Mouse (Mus musculus) c-Kit-negative CD71-positive TER-119-positive erythroid progenitor cells, embryonic 14.5 days (primary cell): ENCODE measurements around the gene Hcar1.

ENCODE experiments used
- DNase-seq: peaks from one replicate; pipeline ENCODE4 v3.0.0-alpha.2; 2013; ENCODE audit warnings: low read depth, low spot score

Hcar1 gene

GRCm38 (mm10) chr5:123863934-123864333 is 15.9 kb downstream of the Hcar1 start:
- DNase-seq, result no peak

GRCm38 (mm10) chr5:123862374-123863350 is 17.2 kb downstream of the Hcar1 start:
- no peak for DNase-seq

- no peak for DNase-seq
Observed at GRCm38 (mm10) chr5:123858798-123859197, 21.0 kb downstream of the Hcar1 start.

GRCm38 (mm10) chr5:123854511-123854910 is 25.3 kb downstream of the Hcar1 start:
- no peak for DNase-seq

- DNase-seq, result no peak
Observed at GRCm38 (mm10) chr5:123853877-123854504, 25.8 kb downstream of the Hcar1 start.

- no peak for DNase-seq
Observed at GRCm38 (mm10) chr5:123851398-123851797, 28.4 kb downstream of the Hcar1 start.

- no peak for DNase-seq
Observed at GRCm38 (mm10) chr5:123844316-123844715, 35.5 kb downstream of the Hcar1 start.

GRCm38 (mm10) chr5:123843816-123844215 is 36.0 kb downstream of the Hcar1 start:
- no peak for DNase-seq

GRCm38 (mm10) chr5:123842935-123843282 is 36.9 kb downstream of the Hcar1 start:
- DNase-seq, result no peak

- DNase-seq, result no peak
Observed at GRCm38 (mm10) chr5:123842221-123842934, 37.4 kb downstream of the Hcar1 start.

- DNase-seq, result no peak
Observed at GRCm38 (mm10) chr5:123837371-123837770, 42.4 kb downstream of the Hcar1 start.

GRCm38 (mm10) chr5:123834836-123835235 is 45.0 kb downstream of the Hcar1 start:
- no peak for DNase-seq

GRCm38 (mm10) chr5:123832309-123832708 is 47.5 kb downstream of the Hcar1 start:
- no peak for DNase-seq

GRCm38 (mm10) chr5:123827659-123828091 is 52.1 kb downstream of the Hcar1 start:
- no peak for DNase-seq
